Mouse (Mus musculus) left cerebral cortex, postnatal 36 days (tissue): ENCODE measurements around the gene Agap1. TPM values are rescaled to one million over a fixed set of nuclear protein-coding genes. Genes with fewer than 3 reads are reported as not detected.

Experiments used
- DNase-seq, 2 experiments: peaks; one replicate each; pipeline ENCODE4 v3.0.0; 2021 to 2022; ENCODE audit warnings: low spot score in 2 of 2, mixed read lengths in 1 of 2
- intact Hi-C: fragments of 180-260 bp; cut with DNase I; formaldehyde crosslinking; loops from one replicate; pipeline ENCODE4 v1.15.1; 2025
- total RNA-seq, 2 experiments: library from RNA; stranded (reverse); gene quantifications; 2 replicates each; pipeline ENCODE4 v1.2.3; 2021

The Agap1 gene
- total RNA-seq, 2 experiments from 2014 or later = 244 to 260 TPM

- intact Hi-C loops = no loop called here
- DNase-seq = no peak
Observed at GRCm38 (mm10) chr1:89671110-89671787, 216.6 kb downstream of the Agap1 start.

GRCm38 (mm10) chr1:89673071-89673470 is 218.5 kb downstream of the Agap1 start:
- DNase-seq = no peak
- intact Hi-C loops = no loop called here

GRCm38 (mm10) chr1:89673686-89674085 is 219.1 kb downstream of the Agap1 start:
- intact Hi-C loops = no loop called here
- DNase-seq = no peak

- DNase-seq = no peak
- intact Hi-C loops = no loop called here
Observed at GRCm38 (mm10) chr1:89674681-89675080, 220.1 kb downstream of the Agap1 start.

GRCm38 (mm10) chr1:89676411-89676810 is 221.8 kb downstream of the Agap1 start:
- intact Hi-C loops = no loop called here

GRCm38 (mm10) chr1:89680673-89681072 is 226.1 kb downstream of the Agap1 start:
- intact Hi-C loops = no loop called here
- DNase-seq = no peak

More at GRCm38 (mm10) chr1:89676411-89676810, 221.8 kb downstream of the Agap1 start:
- DNase-seq = no peak

- no peak for DNase-seq
- intact Hi-C loops = no loop called here
Observed at GRCm38 (mm10) chr1:89688914-89689313, 234.3 kb downstream of the Agap1 start.

- no peak for DNase-seq
- intact Hi-C loops = no loop called here
Observed at GRCm38 (mm10) chr1:89689544-89690212, 235.1 kb downstream of the Agap1 start.

- no peak for DNase-seq
Observed at GRCm38 (mm10) chr1:89691096-89691495, 236.5 kb downstream of the Agap1 start.

GRCm38 (mm10) chr1:89692420-89692819 is 237.8 kb downstream of the Agap1 start:
- no peak for DNase-seq
- intact Hi-C loops = no loop called here

More at GRCm38 (mm10) chr1:89691096-89691495, 236.5 kb downstream of the Agap1 start:
- intact Hi-C loops = no loop called here

GRCm38 (mm10) chr1:89694916-89695315 is 240.3 kb downstream of the Agap1 start:
- DNase-seq = no peak
- intact Hi-C loops = no loop called here

- intact Hi-C loops = no loop called here
- DNase-seq = no peak
Observed at GRCm38 (mm10) chr1:89697241-89697640, 242.6 kb downstream of the Agap1 start.

GRCm38 (mm10) chr1:89700166-89700565 is 245.6 kb downstream of the Agap1 start:
- intact Hi-C loops = no loop called here
- no peak for DNase-seq

- no peak for DNase-seq
- intact Hi-C loops = no loop called here
Observed at GRCm38 (mm10) chr1:89701162-89701730, 246.6 kb downstream of the Agap1 start.

GRCm38 (mm10) chr1:89703294-89703693 is 248.7 kb downstream of the Agap1 start:
- no peak for DNase-seq
- intact Hi-C loops = no loop called here

GRCm38 (mm10) chr1:89705670-89706069 is 251.1 kb downstream of the Agap1 start:
- intact Hi-C loops = no loop called here
- no peak for DNase-seq

- intact Hi-C loops = no loop called here
- DNase-seq = no peak
Observed at GRCm38 (mm10) chr1:89706862-89707261, 252.3 kb downstream of the Agap1 start.

- intact Hi-C loops = no loop called here
- no peak for DNase-seq
Observed at GRCm38 (mm10) chr1:89707756-89708480, 253.3 kb downstream of the Agap1 start.

GRCm38 (mm10) chr1:89709824-89710223 is 255.2 kb downstream of the Agap1 start:
- intact Hi-C loops = no loop called here
- no peak for DNase-seq

- intact Hi-C loops = no loop called here
- DNase-seq = no peak
Observed at GRCm38 (mm10) chr1:89713681-89714080, 259.1 kb downstream of the Agap1 start.
